Mouse (Mus musculus): ENCODE data around the gene Fgf14. TPM values are rescaled to one million over a fixed set of nuclear protein-coding genes. Genes with fewer than 3 reads are reported as not detected.

Gene Fgf14
- polyA plus RNA-seq (2012; rRNA removed): 0.10 TPM in 1 of 2 replicates, not detected in the other

DNA sequence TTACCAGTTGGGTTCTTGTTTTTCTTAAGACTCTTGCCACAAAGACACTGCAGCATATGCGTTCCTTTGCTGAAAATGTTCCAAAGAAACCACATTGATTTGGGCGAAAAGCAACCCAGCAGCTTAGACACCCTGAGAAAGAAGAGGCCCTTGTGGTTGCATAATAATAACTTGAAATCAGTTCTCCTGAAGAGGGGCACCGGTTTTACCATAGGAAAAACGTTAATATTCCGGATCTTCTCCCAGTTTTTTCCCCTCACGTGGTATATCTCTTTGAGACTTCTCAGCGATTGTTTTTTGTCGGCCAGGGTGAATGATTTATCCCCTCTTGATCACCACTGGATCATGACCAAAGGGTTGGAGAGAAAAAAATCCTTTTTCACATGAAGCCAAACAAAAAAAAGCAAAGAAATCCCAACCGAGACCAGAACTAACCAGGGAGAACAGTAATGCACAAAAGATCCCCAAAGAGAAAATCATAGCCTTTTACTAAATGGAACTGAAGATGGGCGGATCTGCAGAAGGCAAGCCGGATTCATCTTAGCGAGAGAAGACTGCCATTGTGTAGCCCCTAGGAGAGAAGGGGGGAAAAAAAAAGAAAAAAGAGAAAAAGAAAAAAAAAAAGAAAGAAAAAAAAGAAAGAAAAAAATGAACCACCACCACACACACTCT, at the start of gene Fgf14:
Gene Fgf14, minus strand, starts transcription at position 622 of the 672 bp plus-strand sequence.

Data from colon, adult 2 months (tissue).